Mouse (Mus musculus) brain, embryonic 14.5 days (tissue): Measurements from ENCODE around the gene Dysf. TPM values are rescaled to one million over a fixed set of nuclear protein-coding genes. Genes with fewer than 3 reads are reported as not detected.
A peak's percentile ranks its signal among the peaks of the same experiment; 100 is the strongest.

Experiments used
- DNase-seq: peaks from one replicate; pipeline ENCODE4 v3.0.0-alpha.2; 2011; ENCODE audit warnings: low read depth
- CTCF ChIP-seq: fragments of 200-500 bp; IDR thresholded peaks from 2 replicates; pipeline ENCODE4 v1.5.1; 2012; ENCODE audit warnings: inconsistent platforms, mild to moderate bottlenecking, moderate library complexity, borderline replicate concordance; ENCODE audit not compliant: insufficient read depth, insufficient read length; ENCODE audit errors: extremely low read depth
- POLR2A ChIP-seq: fragments of 200-500 bp; IDR thresholded peaks from 2 replicates; pipeline ENCODE4 v1.6.1; 2012; ENCODE audit warnings: mild to moderate bottlenecking, inconsistent platforms, borderline replicate concordance; ENCODE audit not compliant: poor library complexity, insufficient read depth, insufficient read length, severe bottlenecking; ENCODE audit errors: extremely low read depth
- polyA plus RNA-seq: library from polyadenylated mRNA; depleted of rRNA; stranded (reverse); fragments of >200 nt; gene quantifications from 2 replicates; pipeline ENCODE4 v1.2.3, GENCODE M21; 2012

Dysf gene
- polyA plus RNA-seq, 1 experiment: 3.9 TPM

GRCm38 (mm10) chr6:84095882-84096281, 87.5 kb downstream of the Dysf start:
- peak; percentile 91 for DNase-seq
- TF ChIP-seq CTCF: peak; percentile 78; the same call in 1 of the 2 replicates
- TF ChIP-seq POLR2A: no peak

- TF ChIP-seq CTCF (no peak), POLR2A (no peak)
- no peak for DNase-seq
Measured at GRCm38 (mm10) chr6:84102002-84102401, 93.6 kb downstream of the Dysf start.

GRCm38 (mm10) chr6:84105148-84106022, 97.0 kb downstream of the Dysf start:
- TF ChIP-seq CTCF (no peak), POLR2A (no peak)
- peak; percentile 90 for DNase-seq

- TF ChIP-seq POLR2A (no peak), CTCF (no peak)
- DNase-seq: no peak
Measured at GRCm38 (mm10) chr6:84106082-84106481, 97.7 kb downstream of the Dysf start.

GRCm38 (mm10) chr6:84110377-84110776, 102.0 kb downstream of the Dysf start:
- no peak for DNase-seq
- TF ChIP-seq POLR2A (no peak), CTCF (no peak)

GRCm38 (mm10) chr6:84111106-84111505, 102.7 kb downstream of the Dysf start:
- TF ChIP-seq POLR2A (no peak), CTCF (no peak)
- no peak for DNase-seq

- TF ChIP-seq POLR2A (no peak), CTCF (no peak)
- DNase-seq: peak; percentile 75
Measured at GRCm38 (mm10) chr6:84119731-84120530, 111.5 kb downstream of the Dysf start.

GRCm38 (mm10) chr6:84124609-84125008, 116.2 kb downstream of the Dysf start:
- DNase-seq: no peak
- TF ChIP-seq CTCF (no peak), POLR2A (no peak)

GRCm38 (mm10) chr6:84125101-84125500, 116.7 kb downstream of the Dysf start:
- no peak for DNase-seq
- TF ChIP-seq CTCF (no peak), POLR2A (no peak)

GRCm38 (mm10) chr6:84128229-84128628, 119.8 kb downstream of the Dysf start:
- TF ChIP-seq POLR2A (no peak), CTCF (no peak)
- DNase-seq: no peak

- no peak for TF ChIP-seq CTCF
- no peak for TF ChIP-seq POLR2A
- no peak for DNase-seq
Measured at GRCm38 (mm10) chr6:84130867-84131266, 122.5 kb downstream of the Dysf start.

- no peak for TF ChIP-seq POLR2A
- no peak for TF ChIP-seq CTCF
- DNase-seq: no peak
Measured at GRCm38 (mm10) chr6:84131539-84131938, 123.1 kb downstream of the Dysf start.

- peak; percentile 5 for DNase-seq
- TF ChIP-seq POLR2A: no peak
- TF ChIP-seq CTCF: no peak
Measured at GRCm38 (mm10) chr6:84133053-84133452, 124.7 kb downstream of the Dysf start.

- peak; percentile 11 for DNase-seq
- TF ChIP-seq POLR2A (no peak), CTCF (no peak)
Measured at GRCm38 (mm10) chr6:84133996-84134721, 125.8 kb downstream of the Dysf start.
